Mouse (Mus musculus): Measurements from ENCODE around the gene Nol12.

- TF ChIP-seq CTCF (IDR thresholded peaks at IDR 0.05; ENCODE audit: low read depth, low read length) (no peak), GATA1 (IDR thresholded peaks at IDR 0.05; ENCODE audit: borderline replicate concordance, low read length) (no peak), TAL1 (conservative IDR thresholded peaks at IDR 0.05; ENCODE audit: low read depth, low read length) (no peak), GATA2 (IDR thresholded peaks at IDR 0.05; ENCODE audit: borderline replicate concordance, low read depth, low read length) (no peak), POLR2AphosphoS5 (IDR thresholded peaks at IDR 0.05; ENCODE audit: insufficient replicate concordance, low read depth, low read length) (no peak)
Observed at GRCm38 (mm10) chr15:78940325-78940724, 5.6 kb downstream of the Nol12 start.

Data from G1E (cell line).